Mouse (Mus musculus) intestine, embryonic 15.5 days (tissue): Measurements from ENCODE around the gene Zfp451. TPM values are rescaled to one million over a fixed set of nuclear protein-coding genes. Genes with fewer than 3 reads are reported as not detected.
"Not testable (repeated sequence)": the region's sequence is repeated elsewhere in the genome, so short reads cannot be mapped to it uniquely, and the experiment has no call there.

Experiments used
- ATAC-seq: fragments of 200-750 bp; cut with Nextera tagmentation; 2 replicates; pipeline ENCODE4 v1.8.0; 2017; ENCODE audit warnings: moderate TSS enrichment, moderate library complexity
- H3K27ac ChIP-seq: fragments of 300-500 bp; sonication (generic); 2 replicates; pipeline ENCODE4 v1.5.1; 2015; ENCODE audit warnings: mild to moderate bottlenecking, inconsistent platforms
- H3K27me3 ChIP-seq: fragments of 300-500 bp; sonication (generic); replicated peaks from 2 replicates; pipeline ENCODE4 v1.6.1; 2015; ENCODE audit warnings: inconsistent platforms
- H3K36me3 ChIP-seq: fragments of 300-500 bp; sonication (generic); 2 replicates; pipeline ENCODE4 v1.6.1; 2015; ENCODE audit warnings: inconsistent platforms
- H3K4me1 ChIP-seq: fragments of 300-500 bp; sonication (generic); replicated peaks from 2 replicates; pipeline ENCODE4 v1.6.1; 2015; ENCODE audit warnings: inconsistent platforms
- H3K4me2 ChIP-seq: fragments of 300-500 bp; sonication (generic); replicated peaks from 2 replicates; pipeline ENCODE4 v1.6.1; 2015; ENCODE audit warnings: mild to moderate bottlenecking, inconsistent platforms
- H3K4me3 ChIP-seq: fragments of 300-500 bp; sonication (generic); replicated peaks from 2 replicates; pipeline ENCODE4 v1.5.1; 2015; ENCODE audit warnings: inconsistent platforms
- H3K9ac ChIP-seq: fragments of 300-500 bp; sonication (generic); 2 replicates; pipeline ENCODE4 v1.6.1; 2015; ENCODE audit warnings: inconsistent platforms
- H3K9me3 ChIP-seq: fragments of 300-500 bp; sonication (generic); 2 replicates; pipeline ENCODE4 v1.6.1; 2016; ENCODE audit warnings: inconsistent platforms
- WGBS: fragments of 180-500 bp; shearing (Covaris S2); methylation state at CpG from one replicate; pipeline ENCODE4 v1.1.7; 2015; 5-methylcytosine and 5-hydroxymethylcytosine counted together
- polyA plus RNA-seq: library from polyadenylated mRNA; unstranded; fragments of >200 nt; fragmentation: Nextera tagmentation; extraction: Ambion mirVana; gene quantifications from 2 replicates; pipeline ENCODE4 v1.2.1, GENCODE M21; 2015

The Zfp451 gene
- polyA plus RNA-seq, 1 experiment from 2014 or later = 17.6 TPM

DNA sequence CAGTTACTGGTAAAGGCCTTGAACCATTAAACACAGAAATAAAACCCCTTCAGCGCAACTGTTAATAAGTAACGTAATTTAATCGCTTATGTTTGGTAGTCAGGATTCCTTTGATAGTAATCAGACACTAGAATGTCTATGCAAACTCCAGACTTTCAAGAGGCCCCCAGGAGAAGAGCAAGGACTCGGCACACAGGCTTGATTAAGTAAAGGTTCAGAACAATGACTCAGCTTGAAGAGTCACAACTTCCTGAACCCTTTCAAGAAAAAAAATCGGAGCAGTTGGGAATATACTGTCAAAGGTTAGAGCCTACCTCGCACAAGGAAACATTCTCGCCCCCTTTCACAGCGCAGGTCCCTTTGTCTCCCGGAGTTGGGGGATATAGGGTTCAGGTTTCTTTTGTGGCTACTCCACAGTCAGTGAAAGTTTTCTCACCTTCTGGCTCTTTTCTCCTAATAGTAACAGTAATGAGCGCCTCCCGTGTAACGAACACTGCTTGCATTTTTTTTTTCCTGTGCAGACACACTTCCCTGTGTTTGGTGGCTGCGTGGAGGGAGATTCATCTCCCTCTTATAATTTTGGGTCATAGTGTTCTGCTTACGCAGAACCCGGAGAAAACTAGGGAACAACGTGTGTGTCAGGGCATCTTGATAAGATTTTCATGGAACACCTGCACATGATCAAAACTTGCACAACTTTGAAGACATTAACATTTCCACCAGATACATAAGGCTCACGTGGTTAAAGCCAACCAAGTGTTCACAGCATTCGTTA lies 58.0 kb downstream of the Zfp451 start:
- 0 out of 2 replicates have a peak, but pooled peaks cover 6% of the 10 kb centered on the region for H3K4me1 ChIP-seq
- peak overlapping the region; percentile 91; the same call in 1 of the 2 replicates for H3K9ac ChIP-seq
- no peaks in the 10 kb centered on the region for H3K27me3 ChIP-seq
- H3K36me3 ChIP-seq = no peaks in the 10 kb centered on the region
- no peaks in the 10 kb centered on the region for H3K9me3 ChIP-seq
- 16% methylated on average over 18 of the region's 18 CpGs for WGBS
- H3K4me3 ChIP-seq = peak overlapping the region; percentile 84
- H3K4me2 ChIP-seq = peak overlapping the region; percentile 94
- peak overlapping the region; percentile 41; the same call in 1 of the 2 replicates for H3K27ac ChIP-seq
- peak; percentile 30 for ATAC-seq

DNA sequence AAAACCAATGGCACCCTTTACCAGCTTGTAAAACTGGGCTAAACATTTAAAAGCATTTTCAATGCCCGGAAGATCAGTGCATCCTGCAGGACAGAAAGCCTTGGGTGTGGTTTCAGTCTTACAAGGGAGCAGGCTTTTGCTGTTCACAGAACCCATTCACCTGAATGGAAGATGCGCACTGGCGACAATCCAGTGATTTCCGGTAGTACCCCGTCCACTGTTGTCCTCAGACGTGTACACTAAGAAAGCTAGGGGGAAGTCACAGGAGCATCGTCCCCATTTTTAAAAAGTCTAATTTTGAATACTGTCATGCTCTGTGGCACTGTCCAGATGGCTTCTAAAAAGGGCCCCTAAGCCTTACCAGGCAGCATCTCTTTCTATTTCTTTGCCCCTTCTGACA lies 58.6 kb downstream of the Zfp451 start:
- no peaks in the 10 kb centered on the region for H3K27me3 ChIP-seq
- H3K4me2 ChIP-seq = peak overlapping the region; percentile 94
- H3K27ac ChIP-seq = no peak overlapping the region
- H3K9ac ChIP-seq = no peak overlapping the region
- H3K4me1 ChIP-seq = 0 out of 2 replicates have a peak, but pooled peaks cover 6% of the 10 kb centered on the region
- no peaks in the 10 kb centered on the region for H3K9me3 ChIP-seq
- WGBS = 63% methylated on average over 7 of the region's 7 CpGs
- no peaks in the 10 kb centered on the region for H3K36me3 ChIP-seq
- ATAC-seq = no peak
- H3K4me3 ChIP-seq = 0 out of 2 replicates have a peak overlapping the region, but pooled peaks have one; percentile 84

- no peak overlapping the region for H3K9ac ChIP-seq
- H3K4me3 ChIP-seq = no peak overlapping the region
- ATAC-seq = peak; percentile 26; the same call in 1 of the 2 replicates
- H3K4me1 ChIP-seq = 0 out of 2 replicates have a peak, but pooled peaks cover 6% of the 10 kb centered on the region
- H3K27ac ChIP-seq = no peak overlapping the region
- H3K4me2 ChIP-seq = no peak overlapping the region
- WGBS = 69% methylated on average over 21 of the region's 21 CpGs
- H3K36me3 ChIP-seq = no peaks in the 10 kb centered on the region
- H3K27me3 ChIP-seq = no peaks in the 10 kb centered on the region
- no peaks in the 10 kb centered on the region for H3K9me3 ChIP-seq
Measured at GRCm38 (mm10) chr1:33754965-33755735, 59.2 kb downstream of the Zfp451 start.

DNA sequence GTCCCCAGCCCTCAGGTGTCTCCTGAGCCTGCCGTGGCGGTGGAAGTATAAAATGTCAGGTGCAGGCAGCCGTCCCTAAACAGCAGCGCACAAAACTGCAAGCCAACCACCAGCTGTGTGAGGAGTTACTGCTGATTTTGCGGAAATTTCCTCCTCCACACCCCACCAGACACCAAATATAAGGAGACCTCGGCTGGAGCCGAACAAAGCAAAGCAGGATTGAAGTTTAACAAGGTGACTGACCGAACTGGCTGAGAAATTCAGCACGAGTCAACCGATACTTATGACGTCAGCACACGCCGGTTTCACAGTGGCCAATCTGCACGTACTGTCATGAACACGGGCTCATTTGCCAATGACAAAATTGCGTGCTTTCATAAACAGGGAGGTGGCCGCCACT lies 60.3 kb downstream of the Zfp451 start:
- WGBS = 87% methylated on average over 17 of the region's 17 CpGs
- Histone ChIP-seq H3K27ac (no peak overlapping the region), H3K9me3 (no peaks in the 10 kb centered on the region), H3K36me3 (no peaks in the 10 kb centered on the region), H3K27me3 (no peaks in the 10 kb centered on the region), H3K4me2 (no peak overlapping the region), H3K9ac (no peak overlapping the region), H3K4me3 (no peak overlapping the region), H3K4me1 (0 out of 2 replicates have a peak, but pooled peaks cover 6% of the 10 kb centered on the region)
- no peak for ATAC-seq

DNA sequence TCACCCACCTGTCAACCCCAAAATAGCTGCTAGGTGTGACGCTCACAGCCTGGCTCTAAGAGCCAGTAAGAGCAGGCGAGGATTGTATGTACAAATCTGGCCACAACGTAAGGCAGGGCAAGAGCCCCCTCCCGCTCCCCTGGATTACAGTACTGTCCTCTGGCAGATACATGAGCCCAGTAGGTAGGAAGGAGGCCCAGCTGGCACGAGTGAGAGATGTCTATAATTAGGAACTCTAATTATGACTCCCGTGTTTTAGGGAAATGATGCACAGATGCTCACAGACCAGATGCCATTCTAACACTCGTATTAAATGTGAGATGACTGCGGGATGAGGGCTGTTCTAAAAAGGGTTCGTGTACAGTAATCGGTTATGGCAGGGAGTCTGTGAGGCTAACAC lies 63.1 kb downstream of the Zfp451 start:
- ATAC-seq = no peak
- no peak overlapping the region for H3K4me2 ChIP-seq

GRCm38 (mm10) chr1:33749709-33750108 lies 64.7 kb downstream of the Zfp451 start:
- 91% methylated on average over 4 of the region's 4 CpGs for WGBS
- not testable (repeated sequence) for ATAC-seq, H3K4me2 ChIP-seq, H3K9ac ChIP-seq, H3K36me3 ChIP-seq, H3K27me3 ChIP-seq, H3K4me1 ChIP-seq, H3K4me3 ChIP-seq, H3K27ac ChIP-seq, H3K9me3 ChIP-seq

More for the DNA sequence above, 63.1 kb downstream of the Zfp451 start:
- Histone ChIP-seq H3K4me1 (0 out of 2 replicates have a peak, but pooled peaks cover 3% of the 10 kb centered on the region), H3K4me3 (no peak overlapping the region), H3K27ac (no peak overlapping the region), H3K27me3 (no peaks in the 10 kb centered on the region), H3K9ac (no peak overlapping the region), H3K36me3 (no peaks in the 10 kb centered on the region), H3K9me3 (no peaks in the 10 kb centered on the region)
- WGBS = 93% methylated on average over 10 of the region's 10 CpGs

GRCm38 (mm10) chr1:33749109-33749508 lies 65.3 kb downstream of the Zfp451 start:
- Histone ChIP-seq H3K9me3 (no peaks in the 10 kb centered on the region), H3K27ac (no peak overlapping the region), H3K4me2 (no peak overlapping the region), H3K9ac (no peak overlapping the region), H3K27me3 (no peaks in the 10 kb centered on the region), H3K36me3 (no peaks in the 10 kb centered on the region; the same call in 1 of the 2 replicates), H3K4me3 (no peak overlapping the region), H3K4me1 (no peaks in the 10 kb centered on the region)
- ATAC-seq = 0 out of 2 replicates have a peak, but pooled peaks have one; percentile 25
- 95% methylated on average over 11 of the region's 11 CpGs for WGBS

DNA sequence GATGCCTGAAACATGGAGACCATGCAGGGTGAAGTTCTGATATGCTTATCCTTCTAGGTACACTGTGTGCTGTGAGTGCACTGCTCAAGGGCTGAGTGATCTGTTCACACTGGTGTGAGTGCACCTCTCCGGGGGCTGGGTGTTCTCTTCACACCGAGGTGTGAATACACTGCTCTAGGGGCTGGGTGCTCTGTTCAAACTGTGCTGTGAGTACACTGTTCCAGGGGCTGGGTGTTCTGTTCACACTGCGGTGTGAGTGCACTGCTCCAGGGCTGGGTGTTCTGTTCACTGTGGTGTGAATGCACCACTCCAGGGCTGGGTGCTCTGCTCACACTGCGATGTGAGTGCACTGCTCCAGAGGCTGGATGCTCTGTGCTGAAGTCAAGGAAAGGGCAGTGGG lies 68.5 kb downstream of the Zfp451 start:
- Histone ChIP-seq H3K9me3 (no peaks in the 10 kb centered on the region), H3K36me3 (no peaks in the 10 kb centered on the region; the same call in 1 of the 2 replicates), H3K27me3 (no peaks in the 10 kb centered on the region), H3K4me3 (no peak overlapping the region), H3K27ac (no peak overlapping the region), H3K4me2 (no peak overlapping the region), H3K9ac (no peak overlapping the region), H3K4me1 (no peaks in the 10 kb centered on the region)
- no peak for ATAC-seq
- WGBS = 94% methylated on average over 4 of the region's 4 CpGs

DNA sequence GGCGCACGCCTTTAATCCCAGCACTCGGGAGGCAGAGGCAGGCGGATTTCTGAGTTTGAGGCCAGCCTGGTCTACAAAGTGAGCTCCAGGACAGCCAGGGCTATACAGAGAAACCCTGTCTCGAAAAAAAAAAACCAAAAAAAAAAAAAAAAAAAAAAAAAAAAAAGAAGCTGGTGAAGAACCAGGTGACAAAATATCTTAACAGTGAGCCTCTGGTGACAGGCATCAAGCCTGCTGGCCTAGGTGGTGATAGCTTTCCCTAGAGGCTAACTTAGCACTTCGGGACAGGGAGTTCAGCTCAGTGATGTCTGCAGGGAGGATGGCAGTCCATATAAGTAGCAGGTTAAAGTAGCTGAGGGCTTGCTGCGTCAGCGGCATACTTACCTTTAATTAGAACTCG lies 69.6 kb downstream of the Zfp451 start:
- not testable (repeated sequence) for ATAC-seq, H3K4me3 ChIP-seq, H3K4me2 ChIP-seq, H3K27ac ChIP-seq, H3K4me1 ChIP-seq, H3K27me3 ChIP-seq, H3K9me3 ChIP-seq, H3K36me3 ChIP-seq, H3K9ac ChIP-seq
- 96% methylated on average over 9 of the region's 9 CpGs for WGBS

DNA sequence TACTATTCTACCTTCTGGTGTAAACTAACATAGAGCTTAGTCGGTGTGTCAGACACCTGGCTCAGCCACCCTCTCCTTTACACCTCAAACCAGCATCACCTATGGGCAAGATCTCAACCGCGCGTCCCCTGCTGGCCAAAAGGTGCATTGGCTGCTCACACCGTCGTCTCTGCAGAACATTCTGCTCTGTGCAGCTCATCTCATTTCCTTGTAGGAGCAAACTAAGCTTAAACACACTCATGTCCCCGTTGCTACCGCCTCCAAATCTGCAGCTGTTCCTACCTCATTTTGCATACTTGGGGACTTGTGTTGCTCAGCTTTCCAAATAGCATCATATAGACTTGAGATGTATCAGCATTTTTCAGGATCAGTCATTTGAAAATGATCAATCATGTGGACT lies 71.5 kb downstream of the Zfp451 start:
- no peak for ATAC-seq
- Histone ChIP-seq H3K27ac (no peak overlapping the region), H3K4me2 (no peak overlapping the region), H3K9ac (no peak overlapping the region), H3K9me3 (no peaks in the 10 kb centered on the region), H3K4me3 (no peak overlapping the region), H3K36me3 (peaks cover 5% of the 10 kb centered on the region; the same call in 1 of the 2 replicates), H3K27me3 (no peaks in the 10 kb centered on the region), H3K4me1 (no peaks in the 10 kb centered on the region)
- WGBS = 26% methylated on average over 8 of the region's 8 CpGs

DNA sequence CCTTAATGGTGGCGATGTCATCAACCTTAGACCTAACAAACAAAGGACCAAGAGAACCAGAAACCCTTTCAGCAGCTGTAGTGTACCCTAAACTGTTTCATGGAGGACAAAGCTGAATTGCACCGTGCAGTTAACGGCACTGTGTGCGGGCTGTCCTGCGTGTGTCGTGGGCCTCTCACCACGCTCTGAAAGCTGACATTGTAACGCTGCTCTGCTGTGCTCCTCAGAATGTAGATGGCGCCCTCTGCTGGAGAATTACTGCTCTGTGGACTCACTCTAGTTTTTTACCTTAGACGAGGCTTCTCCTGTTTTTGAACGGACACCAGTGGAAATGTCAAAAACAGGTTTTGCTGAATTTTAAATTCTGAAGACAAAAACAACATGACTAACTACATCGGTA lies 75.1 kb downstream of the Zfp451 start:
- 29% methylated on average over 12 of the region's 12 CpGs for WGBS
- H3K4me1 ChIP-seq = no peaks in the 10 kb centered on the region
- H3K9me3 ChIP-seq = no peaks in the 10 kb centered on the region
- no peak overlapping the region for H3K4me2 ChIP-seq
- peaks cover 10% of the 10 kb centered on the region; the same call in 1 of the 2 replicates for H3K36me3 ChIP-seq
- H3K4me3 ChIP-seq = no peak overlapping the region
- H3K27ac ChIP-seq = no peak overlapping the region
- no peak overlapping the region for H3K9ac ChIP-seq
- peak; percentile 79 for ATAC-seq
- no peaks in the 10 kb centered on the region for H3K27me3 ChIP-seq

GRCm38 (mm10) chr1:33738681-33739278 lies 75.6 kb downstream of the Zfp451 start:
- H3K27me3 ChIP-seq = no peaks in the 10 kb centered on the region
- WGBS = 88% methylated on average over 11 of the region's 11 CpGs
- H3K4me1 ChIP-seq = no peaks in the 10 kb centered on the region
- H3K27ac ChIP-seq = no peak overlapping the region
- no peak overlapping the region for H3K4me3 ChIP-seq
- H3K9me3 ChIP-seq = no peaks in the 10 kb centered on the region
- no peak overlapping the region for H3K4me2 ChIP-seq
- H3K36me3 ChIP-seq = peaks cover 10% of the 10 kb centered on the region; the same call in 1 of the 2 replicates
- 0 out of 2 replicates have a peak, but pooled peaks have one; percentile 26 for ATAC-seq
- H3K9ac ChIP-seq = no peak overlapping the region
